Mouse (Mus musculus) heart, postnatal 4 days (tissue): Measurements from ENCODE around the gene Themis. TPM values are rescaled to one million over a fixed set of nuclear protein-coding genes. Genes with fewer than 3 reads are reported as not detected.

Experiments
- DNase-seq: peaks from one replicate; pipeline ENCODE4 v3.0.0; 2021
- total RNA-seq, 2 experiments: library from RNA; stranded (reverse); gene quantifications; 2 replicates each; pipeline ENCODE4 v1.2.3; 2021

The Themis gene
- under 1 TPM in 1 of 2 experiments, not detected in 1; 0.07 TPM for total RNA-seq

- DNase-seq, result no peak
Observed at GRCm38 (mm10) chr10:28668261-28668660, at the start of gene Themis. TSS of gene Themis (plus strand) at chr10:28668360.

GRCm38 (mm10) chr10:28619415-28619814, 48.7 kb upstream of the Themis start:
- no peak for DNase-seq

GRCm38 (mm10) chr10:28636096-28636495, 32.1 kb upstream of the Themis start:
- DNase-seq, result no peak

GRCm38 (mm10) chr10:28641887-28642286, 26.3 kb upstream of the Themis start:
- no peak for DNase-seq

GRCm38 (mm10) chr10:28647855-28648254, 20.3 kb upstream of the Themis start:
- no peak for DNase-seq

GRCm38 (mm10) chr10:28649109-28649899, 18.9 kb upstream of the Themis start:
- no peak for DNase-seq

GRCm38 (mm10) chr10:28649900-28650160, 18.3 kb upstream of the Themis start:
- DNase-seq, result no peak

- no peak for DNase-seq
Observed at GRCm38 (mm10) chr10:28651910-28652309, 16.2 kb upstream of the Themis start.

- DNase-seq, result no peak
Observed at GRCm38 (mm10) chr10:28654733-28655132, 13.4 kb upstream of the Themis start.

- DNase-seq, result no peak
Observed at GRCm38 (mm10) chr10:28665141-28665540, 3.0 kb upstream of the Themis start.

GRCm38 (mm10) chr10:28673931-28674330, 5.8 kb downstream of the Themis start:
- DNase-seq, result no peak

GRCm38 (mm10) chr10:28675337-28675736, 7.2 kb downstream of the Themis start:
- DNase-seq, result no peak

GRCm38 (mm10) chr10:28694981-28695380, 26.8 kb downstream of the Themis start:
- DNase-seq, result no peak

GRCm38 (mm10) chr10:28696032-28696431, 27.9 kb downstream of the Themis start:
- no peak for DNase-seq

- no peak for DNase-seq
Observed at GRCm38 (mm10) chr10:28698175-28698574, 30.0 kb downstream of the Themis start.

GRCm38 (mm10) chr10:28721828-28722227, 53.7 kb downstream of the Themis start:
- DNase-seq, result no peak

GRCm38 (mm10) chr10:28723266-28723665, 55.1 kb downstream of the Themis start:
- no peak for DNase-seq

GRCm38 (mm10) chr10:28730122-28730521, 62.0 kb downstream of the Themis start:
- peak; percentile 30 for DNase-seq

- DNase-seq, result no peak
Observed at GRCm38 (mm10) chr10:28737953-28738352, 69.8 kb downstream of the Themis start.

- DNase-seq, result no peak
Observed at GRCm38 (mm10) chr10:28746426-28746825, 78.3 kb downstream of the Themis start.

GRCm38 (mm10) chr10:28753321-28753720, 85.2 kb downstream of the Themis start:
- no peak for DNase-seq

GRCm38 (mm10) chr10:28754927-28755326, 86.8 kb downstream of the Themis start:
- DNase-seq, result no peak

- no peak for DNase-seq
Observed at GRCm38 (mm10) chr10:28776777-28777402, 108.7 kb downstream of the Themis start.

- no peak for DNase-seq
Observed at GRCm38 (mm10) chr10:28799469-28799868, 131.3 kb downstream of the Themis start.
